Mouse (Mus musculus): Measurements from ENCODE around the gene Tmem253.

Gene Tmem253

GRCm38 (mm10) chr14:52015445-52016100, at the start of gene Tmem253:
Gene Tmem253, plus strand, starts transcription at chr14:52015658.
- DNase-seq = no peak

- DNase-seq = no peak
Measured at GRCm38 (mm10) chr14:51967400-51967799, 48.1 kb upstream of the Tmem253 start.

GRCm38 (mm10) chr14:51979252-51979651, 36.2 kb upstream of the Tmem253 start:
- no peak for DNase-seq

- DNase-seq = no peak
Measured at GRCm38 (mm10) chr14:51983251-51983650, 32.2 kb upstream of the Tmem253 start.

- no peak for DNase-seq
Measured at GRCm38 (mm10) chr14:51983855-51984246, 31.6 kb upstream of the Tmem253 start.

GRCm38 (mm10) chr14:51984247-51985231, 30.9 kb upstream of the Tmem253 start, which contains the start of gene Arhgef40:
Gene Arhgef40, plus strand, starts transcription at chr14:51984719.
- DNase-seq = peak; percentile 74

- DNase-seq = peak; percentile 71
Measured at GRCm38 (mm10) chr14:51985301-51986152, 29.9 kb upstream of the Tmem253 start.

- DNase-seq = no peak
Measured at GRCm38 (mm10) chr14:51986153-51986505, 29.3 kb upstream of the Tmem253 start.

- DNase-seq = no peak
Measured at GRCm38 (mm10) chr14:51987177-51987576, 28.3 kb upstream of the Tmem253 start.

GRCm38 (mm10) chr14:51988731-51989130, 26.7 kb upstream of the Tmem253 start:
- DNase-seq = no peak

- DNase-seq = no peak
Measured at GRCm38 (mm10) chr14:51989461-51989970, 25.9 kb upstream of the Tmem253 start.

GRCm38 (mm10) chr14:51994453-51994852, 21.0 kb upstream of the Tmem253 start:
- no peak for DNase-seq

GRCm38 (mm10) chr14:51995219-51995871, 20.1 kb upstream of the Tmem253 start:
- no peak for DNase-seq

GRCm38 (mm10) chr14:51996231-51996841, 19.1 kb upstream of the Tmem253 start:
- no peak for DNase-seq

- no peak for DNase-seq
Measured at GRCm38 (mm10) chr14:51996866-51997265, 18.6 kb upstream of the Tmem253 start.

GRCm38 (mm10) chr14:51997483-51997882, 18.0 kb upstream of the Tmem253 start:
- no peak for DNase-seq

- peak; percentile 76 for DNase-seq
Measured at GRCm38 (mm10) chr14:52003981-52004495, 11.4 kb upstream of the Tmem253 start.

GRCm38 (mm10) chr14:52005141-52005540, 10.3 kb upstream of the Tmem253 start:
- no peak for DNase-seq

GRCm38 (mm10) chr14:52005616-52006015, 9.8 kb upstream of the Tmem253 start:
- no peak for DNase-seq

- DNase-seq = no peak
Measured at GRCm38 (mm10) chr14:52006241-52006640, 9.2 kb upstream of the Tmem253 start.

GRCm38 (mm10) chr14:52006771-52007170, 8.7 kb upstream of the Tmem253 start:
- no peak for DNase-seq
